Mouse (Mus musculus) lung, adult 2 months (tissue): ENCODE measurements around the gene Cdk20. TPM values are rescaled to one million over a fixed set of nuclear protein-coding genes. Genes with fewer than 3 reads are reported as not detected.
"Not testable (repeated sequence)": the region's sequence is repeated elsewhere in the genome, so short reads cannot be mapped to it uniquely, and the experiment has no call there.

Experiments used
- DNase-seq: peaks from one replicate; pipeline ENCODE4 v3.0.0; 2022
- H3K4me1 ChIP-seq: fragments of 200-500 bp; 2 replicates; pipeline ENCODE4 v1.6.1; 2011; ENCODE audit warnings: low read length; ENCODE audit not compliant: control insufficient read depth, insufficient read depth
- H3K4me3 ChIP-seq: fragments of 200-500 bp; replicated peaks from 2 replicates; pipeline ENCODE3; 2011; ENCODE audit warnings: low read depth, mild to moderate bottlenecking, control low read depth, low read length; ENCODE audit errors: extremely low read depth
- CTCF ChIP-seq: fragments of 200-500 bp; IDR thresholded peaks from 2 replicates; pipeline ENCODE4 v1.5.1; 2011; ENCODE audit warnings: mild to moderate bottlenecking, low read length, control low read depth; ENCODE audit not compliant: insufficient read depth
- POLR2A ChIP-seq: fragments of 200-500 bp; IDR thresholded peaks from 2 replicates; pipeline ENCODE4 v1.6.1; 2011; ENCODE audit warnings: low read depth, mild to moderate bottlenecking, control low read depth, low read length, borderline replicate concordance; ENCODE audit errors: extremely low read depth
- WGBS: fragments of 180-500 bp; shearing (Covaris S2); methylation state at CpG from one replicate; pipeline ENCODE4 v1.1.7; 2018; 5-methylcytosine and 5-hydroxymethylcytosine counted together
- polyA plus RNA-seq: library from polyadenylated mRNA; depleted of rRNA; stranded (reverse); fragments of >200 nt; gene quantifications from 2 replicates; pipeline ENCODE4 v1.2.3, GENCODE M21; 2012

Gene Cdk20
- polyA plus RNA-seq, 1 experiment: 17.0 TPM

- no peak for DNase-seq
- TF ChIP-seq POLR2A: no peak
- TF ChIP-seq CTCF: no peak
- WGBS: 59% methylated on average over 4 of the region's 4 CpGs
- H3K4me1 ChIP-seq: no peaks in the 10 kb centered on the region
- no peak overlapping the region for H3K4me3 ChIP-seq
These were observed 8.5 kb downstream of the Cdk20 start for GRCm38 (mm10) chr13:64440592-64440991.

DNA sequence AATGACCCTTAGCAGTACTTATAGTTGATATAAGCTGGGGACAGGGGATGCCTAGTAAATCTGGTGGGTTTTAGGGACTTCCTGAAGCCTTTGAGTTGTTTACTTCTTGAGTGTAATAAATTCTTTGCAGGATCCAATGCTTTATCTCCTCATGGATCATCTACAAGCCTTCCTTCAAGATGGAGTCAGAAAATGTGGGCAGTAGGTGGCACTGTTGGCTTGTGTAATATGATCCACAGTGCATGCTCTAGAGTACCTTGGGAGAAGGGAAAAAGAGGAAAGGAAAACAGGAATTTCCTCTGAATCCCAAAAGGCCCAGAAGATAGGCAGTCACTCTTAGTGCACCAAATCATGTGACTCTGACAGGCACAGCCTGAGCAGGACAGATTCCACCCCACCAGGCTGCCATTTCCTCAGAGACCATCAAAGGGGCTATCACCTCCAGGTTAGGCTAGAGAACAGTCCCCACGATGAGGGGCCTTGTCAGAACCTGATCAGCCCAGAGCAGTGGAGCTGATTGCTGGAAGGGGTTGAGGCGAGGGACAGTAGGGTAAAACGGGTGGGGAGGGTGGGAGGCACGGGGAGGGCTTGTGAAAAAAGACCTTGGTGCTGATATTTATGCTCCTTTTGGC lies 11.3 kb downstream of the Cdk20 start:
- TF ChIP-seq POLR2A (no peak), CTCF (no peak)
- WGBS: 60% methylated on average over 4 of the region's 4 CpGs
- peak; percentile 33 for DNase-seq
- Histone ChIP-seq H3K4me1 (no peaks in the 10 kb centered on the region), H3K4me3 (no peak overlapping the region)

GRCm38 (mm10) chr13:64445254-64445920 lies 13.3 kb downstream of the Cdk20 start:
- no peak for DNase-seq
- Histone ChIP-seq H3K4me1 (no peaks in the 10 kb centered on the region), H3K4me3 (no peak overlapping the region)
- 68% methylated on average over 9 of the region's 9 CpGs for WGBS
- no peak for TF ChIP-seq CTCF
- no peak for TF ChIP-seq POLR2A

DNA sequence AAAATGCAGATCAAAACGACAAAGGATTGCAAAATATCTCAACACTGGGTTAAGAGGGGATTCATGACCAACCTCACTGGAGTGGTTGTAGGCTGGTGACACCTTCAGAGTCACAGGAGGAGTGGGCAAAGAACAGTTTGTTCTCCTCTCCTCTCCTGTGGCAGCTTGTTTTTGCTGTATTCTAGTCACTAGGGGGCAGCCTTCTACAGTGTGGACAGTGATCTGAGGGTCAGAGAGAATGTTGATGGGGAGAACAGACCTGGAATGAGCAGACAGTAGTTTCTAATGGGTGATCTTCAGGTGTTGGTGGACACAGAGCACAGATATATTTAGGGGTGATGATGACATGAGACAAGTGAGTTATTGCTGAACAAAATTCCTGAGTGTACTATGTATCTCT lies 15.8 kb downstream of the Cdk20 start:
- H3K4me1 ChIP-seq: no peaks in the 10 kb centered on the region
- no peak for TF ChIP-seq POLR2A
- no peak for TF ChIP-seq CTCF
- DNase-seq: peak; percentile 20
- H3K4me3 ChIP-seq: no peak overlapping the region
- 3% methylated on average over 1 of the region's 1 CpGs for WGBS

DNA sequence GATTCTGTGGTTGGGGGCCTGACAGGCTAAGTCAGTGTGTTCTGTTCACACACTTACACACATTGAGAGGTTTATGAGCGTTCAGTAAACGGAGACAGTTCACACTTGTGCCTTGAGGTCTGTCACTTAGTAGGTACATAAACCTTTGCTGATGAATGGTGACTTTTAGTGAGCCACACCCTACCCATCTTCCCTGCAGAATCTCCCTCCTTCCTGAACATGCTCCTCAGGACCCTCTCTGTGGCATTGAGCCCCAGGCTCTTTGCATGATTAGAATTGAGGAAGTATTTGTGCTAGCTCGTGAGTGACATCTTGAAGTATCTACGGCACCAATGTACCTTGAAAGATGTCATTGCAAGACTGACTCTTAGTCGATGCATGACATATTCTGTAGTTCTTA lies 16.6 kb downstream of the Cdk20 start:
- DNase-seq: no peak
- 74% methylated on average over 5 of the region's 5 CpGs for WGBS
- TF ChIP-seq CTCF (no peak), POLR2A (no peak)

GRCm38 (mm10) chr13:64450001-64450794 lies 18.1 kb downstream of the Cdk20 start:
- WGBS: 64% methylated on average over 7 of the region's 7 CpGs
- TF ChIP-seq POLR2A: no peak
- no peak for TF ChIP-seq CTCF
- no peak for DNase-seq
- Histone ChIP-seq H3K4me1 (no peaks in the 10 kb centered on the region), H3K4me3 (no peak overlapping the region)

More for the DNA sequence above, 16.6 kb downstream of the Cdk20 start:
- Histone ChIP-seq H3K4me1 (no peaks in the 10 kb centered on the region), H3K4me3 (no peak overlapping the region)

DNA sequence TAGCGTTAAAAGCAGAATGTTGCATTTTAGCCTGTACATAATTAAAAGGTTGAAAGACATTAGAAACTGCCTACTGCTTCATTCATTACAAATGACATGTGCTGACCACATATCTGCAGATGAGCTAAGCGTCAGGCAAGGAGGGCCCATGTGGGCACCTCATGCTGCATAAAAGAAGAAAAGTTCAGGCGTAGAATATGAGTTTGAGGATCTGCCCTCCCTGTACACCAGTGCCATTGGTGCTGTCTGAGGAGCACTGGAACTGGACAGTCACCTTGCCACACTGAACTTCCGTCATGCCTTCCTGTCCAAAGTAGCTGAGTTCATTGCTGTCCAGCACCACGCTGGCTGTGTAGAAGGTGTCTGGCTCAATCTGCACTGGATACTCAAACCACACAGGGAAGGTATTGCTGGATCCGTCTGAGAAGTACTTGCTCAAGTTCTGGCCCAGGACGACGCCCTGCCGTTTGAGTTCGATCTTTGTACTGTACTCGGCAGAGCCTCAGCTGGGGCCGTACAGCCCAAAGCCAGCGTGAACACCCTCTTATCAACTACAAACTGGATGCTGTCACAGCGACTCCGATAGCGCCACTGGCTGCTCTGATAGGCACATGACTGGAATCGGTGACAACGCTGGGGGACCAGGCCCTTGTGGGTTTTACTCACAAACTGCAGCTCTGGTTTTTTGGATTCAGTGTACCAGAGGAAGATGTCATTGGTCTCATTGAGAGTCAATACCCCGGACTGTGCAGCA lies 25.3 kb downstream of the Cdk20 start:
- DNase-seq, H3K4me3 ChIP-seq, H3K4me1 ChIP-seq: not testable (repeated sequence)
- 90% methylated on average over 19 of the region's 19 CpGs for WGBS

GRCm38 (mm10) chr13:64458181-64458580 lies 26.1 kb downstream of the Cdk20 start:
- TF ChIP-seq CTCF (no peak), POLR2A (no peak)
- WGBS: 84% methylated on average over 14 of the region's 14 CpGs
- no peaks in the 10 kb centered on the region for H3K4me1 ChIP-seq
- DNase-seq: no peak
- H3K4me3 ChIP-seq: no peak overlapping the region

DNA sequence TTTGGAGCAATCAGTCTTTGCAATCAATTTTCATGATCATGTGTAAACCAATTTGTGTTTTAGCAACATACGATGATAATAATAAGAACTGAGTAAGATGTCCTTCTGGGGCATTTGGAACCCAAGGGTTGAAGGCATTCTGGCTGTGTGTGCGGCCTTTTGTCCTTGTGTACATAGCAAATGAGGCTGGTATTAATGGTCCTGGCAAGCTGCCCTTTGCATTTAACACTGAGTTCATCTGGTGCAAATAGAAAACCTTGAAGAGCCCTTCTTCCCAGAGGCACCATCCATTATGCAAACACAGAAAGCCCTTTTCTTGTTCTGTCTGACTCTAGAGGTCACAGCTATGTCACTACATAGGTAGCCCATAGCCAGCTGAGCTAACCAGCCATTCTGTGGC lies 30.5 kb downstream of the Cdk20 start:
- WGBS: 78% methylated on average over 2 of the region's 2 CpGs
- TF ChIP-seq POLR2A (no peak), CTCF (no peak)
- no peak for DNase-seq
- Histone ChIP-seq H3K4me1 (no peaks in the 10 kb centered on the region), H3K4me3 (no peak overlapping the region)

DNA sequence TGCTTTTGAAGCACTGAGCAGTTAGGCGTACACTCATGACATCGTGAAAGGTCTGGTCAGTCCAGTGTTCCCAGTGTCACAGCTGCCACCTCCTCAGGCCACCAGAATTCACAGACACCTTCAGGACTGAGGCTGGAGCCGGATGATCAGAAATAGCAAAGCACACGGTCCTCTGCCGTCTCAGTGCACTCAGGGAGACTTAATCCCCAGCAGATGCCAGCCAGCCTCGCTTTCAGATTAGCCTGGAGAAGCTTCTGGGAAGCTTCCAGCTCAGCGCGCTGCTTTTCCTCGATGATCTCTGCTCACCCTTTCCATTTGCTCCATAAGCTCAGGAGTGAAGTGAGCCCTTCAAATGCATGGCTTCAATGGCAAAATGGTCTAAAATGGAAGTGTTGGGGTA lies 33.1 kb downstream of the Cdk20 start:
- TF ChIP-seq POLR2A (no peak), CTCF (no peak)
- no peaks in the 10 kb centered on the region for H3K4me1 ChIP-seq
- no peak for DNase-seq
- WGBS: 67% methylated on average over 9 of the region's 9 CpGs
- no peak overlapping the region for H3K4me3 ChIP-seq
